Mouse (Mus musculus): ENCODE results near the gene Snx14. TPM values are rescaled to one million over a fixed set of nuclear protein-coding genes. Genes with fewer than 3 reads are reported as not detected.
A peak's percentile ranks its signal among the peaks of the same experiment; 100 is the strongest.
"Not testable (repeated sequence)": the region's sequence is repeated elsewhere in the genome, so short reads cannot be mapped to it uniquely, and the experiment has no call there.

Gene Snx14
- polyA plus RNA-seq (2016; fragmentation: Nextera tagmentation; extraction: Ambion mirVana) = 17.4 and 19.9 TPM in 2 replicates

DNA sequence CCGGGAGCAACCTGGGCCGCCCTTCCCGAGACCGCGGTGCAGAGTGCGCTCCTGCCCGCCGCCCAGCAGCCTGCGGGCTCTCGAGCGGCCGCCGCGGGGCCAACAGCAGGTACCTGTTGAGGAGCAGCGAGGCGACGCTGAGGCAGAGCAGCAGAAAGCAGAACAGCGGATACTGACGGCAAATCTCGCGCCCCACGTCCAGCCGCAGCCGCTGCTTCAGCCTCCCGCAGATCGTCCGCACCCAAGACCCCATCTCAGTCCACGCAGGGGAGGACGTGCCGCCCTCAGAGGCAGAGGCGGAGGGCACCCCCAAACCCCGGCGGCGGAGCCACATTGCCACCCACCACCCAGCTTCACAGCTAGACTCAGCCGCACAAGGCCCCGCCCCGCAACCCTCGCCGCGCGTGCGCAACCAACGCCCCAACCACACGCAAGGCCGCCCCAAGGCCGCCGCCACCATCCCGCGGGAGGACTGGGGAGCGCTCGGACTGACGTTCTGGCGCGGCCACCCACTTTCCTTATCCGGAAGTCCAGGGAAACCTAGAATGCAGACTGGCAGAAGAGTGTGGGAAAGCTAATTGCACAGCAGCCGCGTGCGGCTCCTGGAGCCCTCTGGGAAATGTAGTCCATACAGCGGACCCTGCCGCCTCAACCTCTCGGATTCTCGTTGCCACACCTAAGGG lies at the start of gene Snx14:
Gene Snx14, minus strand, starts transcription at position 404 of the 683 bp plus-strand sequence.
- Histone ChIP-seq H3K4me3 (peak within 1 kb of the TSS; percentile 78), H3K27me3 (ENCODE audit: insufficient read depth, poor library complexity, severe bottlenecking) (no peaks in the 10 kb centered on the region), H3K9me3 (no peaks in the 10 kb centered on the region), H3K36me3 (no peaks in the 10 kb centered on the region), H3K27ac (peak within 1 kb of the TSS; percentile 88), H3K4me1 (replicated peaks) (peaks cover 21% of the 10 kb centered on the region)
- under 1% methylated on average over 62 of the region's 62 CpGs for WGBS
- peak; percentile 93 for DNase-seq (ENCODE audit: low spot score)

- Histone ChIP-seq H3K27ac (no peak overlapping the region), H3K4me1 (replicated peaks) (peaks cover 25% of the 10 kb centered on the region), H3K36me3 (0 out of 2 replicates have a peak, but pooled peaks cover 7% of the 10 kb centered on the region), H3K9me3 (no peaks in the 10 kb centered on the region), H3K4me3 (no peak overlapping the region), H3K27me3 (ENCODE audit: insufficient read depth, poor library complexity, severe bottlenecking) (0 out of 2 replicates have a peak, but pooled peaks cover 6% of the 10 kb centered on the region)
- WGBS = 59% methylated on average over 6 of the region's 6 CpGs
- DNase-seq (ENCODE audit: low spot score) = no peak
Measured at GRCm38 (mm10) chr9:88484531-88484930, 45.8 kb upstream of the Snx14 start.

GRCm38 (mm10) chr9:88482829-88483396 lies 44.2 kb upstream of the Snx14 start:
- H3K27ac ChIP-seq = peak overlapping the region; percentile 99
- DNase-seq (ENCODE audit: low spot score) = no peak
- WGBS = under 1% methylated on average over 52 of the region's 52 CpGs
- H3K36me3 ChIP-seq = peaks cover 22% of the 10 kb centered on the region
- no peaks in the 10 kb centered on the region for H3K9me3 ChIP-seq
- 0 out of 2 replicates have a peak, but pooled peaks cover 6% of the 10 kb centered on the region for H3K27me3 ChIP-seq (ENCODE audit: insufficient read depth, poor library complexity, severe bottlenecking)
- H3K4me1 ChIP-seq (replicated peaks) = peaks cover 25% of the 10 kb centered on the region
- peak overlapping the region; percentile 100 for H3K4me3 ChIP-seq

DNA sequence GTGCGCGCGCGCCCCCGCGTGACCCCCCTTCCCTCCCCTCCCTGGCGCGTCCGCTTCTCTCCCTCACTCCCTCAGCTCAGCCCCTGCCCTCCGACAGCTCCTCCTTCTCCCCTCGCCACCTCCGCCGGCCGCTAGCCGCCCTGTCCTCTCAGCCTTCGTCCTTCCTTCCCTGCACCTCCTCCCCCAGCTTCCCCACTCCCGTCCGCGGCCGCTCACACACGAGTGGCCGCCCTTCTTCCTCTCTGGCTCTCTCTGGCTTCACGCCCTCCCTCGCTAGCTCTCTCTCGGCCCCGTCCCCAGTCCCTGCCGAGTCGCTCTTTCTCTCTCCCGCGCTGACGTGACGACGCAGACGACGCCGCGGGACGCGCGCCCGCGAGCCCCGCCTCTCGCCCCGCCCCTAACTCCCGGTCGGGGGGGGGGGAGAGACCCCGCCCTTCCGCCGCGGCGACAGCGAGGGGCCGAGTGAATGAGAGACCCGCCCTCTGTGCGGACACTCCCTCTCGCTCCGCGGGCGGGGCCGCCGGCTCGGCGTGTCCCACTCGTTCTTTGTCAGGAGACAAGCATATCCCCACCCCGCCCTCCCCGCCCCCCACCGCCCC lies 43.6 kb upstream of the Snx14 start, which contains the start of gene Syncrip:
Gene Syncrip, minus strand, starts transcription at position 345 of the 599 bp plus-strand sequence.
- peak within 1 kb of the TSS; percentile 99 for H3K27ac ChIP-seq
- DNase-seq (ENCODE audit: low spot score) = peak; percentile 98
- not testable (repeated sequence) for H3K27me3 ChIP-seq (ENCODE audit: insufficient read depth, poor library complexity, severe bottlenecking); H3K9me3 ChIP-seq
- H3K4me1 ChIP-seq (replicated peaks) = peaks cover 25% of the 10 kb centered on the region
- WGBS = under 1% methylated on average over 51 of the region's 68 CpGs
- H3K4me3 ChIP-seq = peak within 1 kb of the TSS; percentile 100
- peaks cover 28% of the 10 kb centered on the region for H3K36me3 ChIP-seq

DNA sequence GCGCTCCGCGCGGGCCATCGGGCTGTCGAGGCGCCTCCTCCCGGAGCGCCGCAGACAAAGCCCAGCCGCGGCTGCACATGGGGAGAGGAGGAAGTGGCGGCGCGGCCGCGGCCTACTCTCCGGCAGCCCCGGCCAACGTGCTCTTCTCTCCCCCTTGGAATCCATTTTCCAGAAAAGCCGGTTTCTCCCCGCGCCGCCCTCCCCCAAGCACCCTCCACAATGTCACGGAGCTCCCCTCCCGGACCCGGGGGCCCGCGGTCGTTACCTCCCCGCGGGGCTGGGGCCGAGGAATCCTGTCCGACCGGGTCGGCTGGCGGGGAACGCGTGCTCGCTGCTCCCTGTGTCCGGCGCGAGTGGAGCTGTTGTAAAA lies 43.0 kb upstream of the Snx14 start:
- peaks cover 25% of the 10 kb centered on the region for H3K4me1 ChIP-seq (replicated peaks)
- H3K36me3 ChIP-seq = peaks cover 34% of the 10 kb centered on the region
- WGBS = under 1% methylated on average over 42 of the region's 43 CpGs
- H3K4me3 ChIP-seq = peak overlapping the region; percentile 100
- 0 out of 2 replicates have a peak, but pooled peaks cover 6% of the 10 kb centered on the region for H3K27me3 ChIP-seq (ENCODE audit: insufficient read depth, poor library complexity, severe bottlenecking)
- no peaks in the 10 kb centered on the region for H3K9me3 ChIP-seq
- DNase-seq (ENCODE audit: low spot score) = peak; percentile 64
- peak overlapping the region; percentile 99 for H3K27ac ChIP-seq

- Histone ChIP-seq H3K36me3 (peaks cover 39% of the 10 kb centered on the region), H3K27ac (peak overlapping the region; percentile 99), H3K9me3 (no peaks in the 10 kb centered on the region), H3K27me3 (ENCODE audit: insufficient read depth, poor library complexity, severe bottlenecking) (0 out of 2 replicates have a peak, but pooled peaks cover 6% of the 10 kb centered on the region), H3K4me3 (peak overlapping the region; percentile 100), H3K4me1 (replicated peaks) (peaks cover 25% of the 10 kb centered on the region)
- under 1% methylated on average over 74 of the region's 78 CpGs for WGBS
- peak; percentile 53 for DNase-seq (ENCODE audit: low spot score)
Measured at GRCm38 (mm10) chr9:88481061-88481790, 42.5 kb upstream of the Snx14 start.

DNA sequence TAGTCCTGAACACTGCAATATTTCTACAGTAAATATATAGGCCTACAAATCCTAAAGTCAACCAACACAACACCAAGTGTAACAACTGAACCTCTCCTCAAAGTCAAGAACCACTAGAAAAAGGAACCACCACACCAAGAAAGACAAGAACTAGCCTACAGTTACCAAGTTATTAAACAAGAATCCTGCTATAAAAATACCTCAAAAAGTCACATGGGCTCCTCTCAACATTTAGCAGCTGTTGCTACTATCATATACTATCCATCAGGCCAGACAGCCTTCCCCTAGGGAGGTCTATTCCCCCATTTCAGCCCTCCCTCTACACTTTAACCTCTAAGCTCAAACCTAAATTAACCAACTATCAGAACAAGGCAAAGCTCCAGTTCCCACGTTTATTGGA lies 41.4 kb upstream of the Snx14 start:
- Histone ChIP-seq H3K27ac (no peak overlapping the region), H3K9me3 (no peaks in the 10 kb centered on the region), H3K36me3 (peaks cover 50% of the 10 kb centered on the region), H3K4me1 (replicated peaks) (peaks cover 25% of the 10 kb centered on the region), H3K27me3 (ENCODE audit: insufficient read depth, poor library complexity, severe bottlenecking) (0 out of 2 replicates have a peak, but pooled peaks cover 6% of the 10 kb centered on the region), H3K4me3 (peak overlapping the region; percentile 100)
- no peak for DNase-seq (ENCODE audit: low spot score)
- whole genome bisulfite sequencing = 18% methylated on average over 1 of the region's 1 CpGs

- Histone ChIP-seq H3K9me3 (no peaks in the 10 kb centered on the region), H3K27ac (no peak overlapping the region), H3K36me3 (peaks cover 90% of the 10 kb centered on the region), H3K4me3 (no peak overlapping the region), H3K4me1 (replicated peaks) (peaks cover 8% of the 10 kb centered on the region), H3K27me3 (ENCODE audit: insufficient read depth, poor library complexity, severe bottlenecking) (no peaks in the 10 kb centered on the region)
- 49% methylated on average over 1 of the region's 1 CpGs for WGBS
- DNase-seq (ENCODE audit: low spot score) = no peak
Measured at GRCm38 (mm10) chr9:88476138-88476537, 37.4 kb upstream of the Snx14 start.

GRCm38 (mm10) chr9:88461017-88461416 lies 22.3 kb upstream of the Snx14 start:
- DNase-seq (ENCODE audit: low spot score) = not testable (repeated sequence)
- WGBS = 92% methylated on average over 2 of the region's 4 CpGs

DNA sequence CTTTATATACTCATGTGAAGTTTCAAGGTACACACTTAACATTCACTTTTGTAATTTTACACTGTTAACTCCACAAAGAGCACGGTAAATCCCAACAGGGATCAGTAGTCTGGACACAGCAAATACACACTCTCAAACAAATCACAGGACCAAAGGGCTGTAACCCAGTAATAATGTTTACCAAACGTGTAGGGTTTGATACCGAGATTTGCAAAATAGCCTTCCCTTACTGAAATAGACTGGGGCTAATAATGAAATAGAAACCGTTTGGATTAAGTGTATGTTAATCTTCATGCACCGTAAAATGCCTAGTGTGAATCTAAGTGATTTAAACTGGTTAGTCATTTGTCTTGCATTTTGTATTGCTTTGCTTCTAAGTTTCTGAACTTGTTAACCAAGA lies 1.2 kb upstream of the Snx14 start:
- no peak overlapping the region for H3K27ac ChIP-seq
- WGBS = 44% methylated on average over 5 of the region's 5 CpGs
- no peak for DNase-seq (ENCODE audit: low spot score)
- no peaks in the 10 kb centered on the region for H3K9me3 ChIP-seq
- no peaks in the 10 kb centered on the region for H3K27me3 ChIP-seq (ENCODE audit: insufficient read depth, poor library complexity, severe bottlenecking)
- H3K4me3 ChIP-seq = peak overlapping the region; percentile 78
- peaks cover 21% of the 10 kb centered on the region for H3K4me1 ChIP-seq (replicated peaks)
- H3K36me3 ChIP-seq = peaks cover 11% of the 10 kb centered on the region

More at GRCm38 (mm10) chr9:88461017-88461416, 22.3 kb upstream of the Snx14 start:
- peaks cover 99% of the 10 kb centered on the region for H3K36me3 ChIP-seq
- not testable (repeated sequence) for H3K27me3 ChIP-seq (ENCODE audit: insufficient read depth, poor library complexity, severe bottlenecking); H3K4me1 ChIP-seq (replicated peaks); H3K9me3 ChIP-seq; H3K4me3 ChIP-seq; H3K27ac ChIP-seq

DNA sequence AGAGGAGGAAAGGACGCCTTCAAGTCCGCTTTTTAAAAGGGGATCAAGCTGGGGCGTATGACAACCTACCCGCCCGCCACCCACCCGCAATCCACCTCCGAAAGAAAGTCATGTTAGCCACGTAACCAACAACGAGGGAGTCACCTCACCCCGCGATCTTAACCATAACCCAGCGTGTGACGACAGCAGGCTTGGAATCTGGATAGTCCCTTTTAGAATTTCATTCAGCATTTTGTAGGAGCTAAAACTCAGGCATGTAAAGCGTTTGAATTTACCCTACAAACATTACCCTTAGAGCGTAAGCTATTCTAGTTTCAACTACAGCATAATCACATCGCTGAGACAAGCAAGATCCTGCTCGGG lies 461 bp upstream of the Snx14 start:
- H3K4me3 ChIP-seq = peak overlapping the region; percentile 78
- no peaks in the 10 kb centered on the region for H3K9me3 ChIP-seq
- DNase-seq (ENCODE audit: low spot score) = no peak
- H3K36me3 ChIP-seq = peaks cover 4% of the 10 kb centered on the region; the same call in 1 of the 2 replicates
- H3K27ac ChIP-seq = peak overlapping the region; percentile 88
- H3K4me1 ChIP-seq (replicated peaks) = peaks cover 21% of the 10 kb centered on the region
- under 1% methylated on average over 17 of the region's 17 CpGs for WGBS
- no peaks in the 10 kb centered on the region for H3K27me3 ChIP-seq (ENCODE audit: insufficient read depth, poor library complexity, severe bottlenecking)

DNA sequence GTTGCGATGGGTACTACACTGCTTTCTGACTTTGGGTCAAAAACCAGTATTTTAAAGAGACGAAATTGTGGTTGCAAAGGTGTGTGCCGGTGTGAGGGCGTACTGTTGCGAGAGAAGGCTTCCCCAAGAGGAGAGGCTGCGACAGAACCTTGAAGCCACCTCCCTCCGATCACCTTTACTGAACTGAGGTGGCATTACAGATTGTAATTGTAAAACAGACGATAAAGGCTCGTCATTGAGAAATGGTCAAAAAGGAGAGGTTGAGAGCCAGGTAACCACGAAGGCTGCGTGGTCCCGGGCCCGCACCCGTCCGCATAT lies 562 bp downstream of the Snx14 start:
- H3K4me1 ChIP-seq (replicated peaks) = peaks cover 21% of the 10 kb centered on the region
- peak overlapping the region; percentile 88 for H3K27ac ChIP-seq
- 2% methylated on average over 15 of the region's 15 CpGs for WGBS
- no peaks in the 10 kb centered on the region for H3K36me3 ChIP-seq
- H3K9me3 ChIP-seq = no peaks in the 10 kb centered on the region
- no peak for DNase-seq (ENCODE audit: low spot score)
- H3K27me3 ChIP-seq (ENCODE audit: insufficient read depth, poor library complexity, severe bottlenecking) = no peaks in the 10 kb centered on the region
- peak overlapping the region; percentile 78 for H3K4me3 ChIP-seq

Data from hindbrain, embryonic 10.5 days (tissue).